9 mouse cellular contexts compared by ENCODE assay signal in genomic region chr6:100608429-100608828, GRCm38 (mm10).
A peak's percentile ranks its signal among the peaks of the same experiment; 100 is the strongest.
DNase-seq lines count a peak whose midpoint lies in the region; ATAC-seq lines count a peak whose summit lies in the region.
"Had no signal": no experiment of that assay in that cellular context is flagged by ENCODE, and none has a peak within 500 bp of the region (broad histone marks: within the 10 kb centered on the region; RNA-seq: fewer than 3 reads in every experiment).

No protein-coding gene starts in this region.

- H3K4me2 ChIP-seq in forebrain, embryonic 14.5 days (ENCODE audit: low read length) = no peak overlapping the region
- no peak overlapping the region for H3K4me2 ChIP-seq in forebrain, embryonic 16.5 days (ENCODE audit: low read length)
- no peak overlapping the region for H3K4me2 ChIP-seq in forebrain, embryonic 15.5 days (replicated peaks)
- H3K4me2 ChIP-seq: liver, embryonic 15.5 days had no signal

- H3K27me3 ChIP-seq in forebrain, embryonic 14.5 days (replicated peaks; ENCODE audit: control insufficient read depth, insufficient read depth, low read length) = no peaks in the 10 kb centered on the region
- H3K27me3 ChIP-seq in forebrain, embryonic 16.5 days (replicated peaks; ENCODE audit: control insufficient read depth, insufficient read depth, low read length) = no peaks in the 10 kb centered on the region
- H3K27me3 ChIP-seq in forebrain, embryonic 15.5 days = no peaks in the 10 kb centered on the region
- H3K27me3 ChIP-seq: liver, embryonic 15.5 days had no signal

- H3K4me1 ChIP-seq in forebrain, embryonic 14.5 days (ENCODE audit: control insufficient read depth, insufficient read depth, low read length) = peaks cover 1% of the 10 kb centered on the region; the same call in 1 of the 2 replicates
- peaks cover under 1% of the 10 kb centered on the region for H3K4me1 ChIP-seq in forebrain, embryonic 16.5 days (replicated peaks; ENCODE audit: control insufficient read depth, insufficient read depth, low read length)
- H3K4me1 ChIP-seq in forebrain, embryonic 15.5 days = peaks cover 2% of the 10 kb centered on the region
- H3K4me1 ChIP-seq: liver, embryonic 15.5 days had no signal

- peak; percentile 25 for DNase-seq in forebrain, embryonic 14.5 days (ENCODE audit: low spot score)
- peak; percentile 21 for DNase-seq in lung, postnatal 14 days
- no peak for DNase-seq in lung, postnatal 25 days (ENCODE audit: low spot score)
- peak; percentile 39 for DNase-seq in embryo, embryonic 11 days
- DNase-seq in thymus, postnatal 0 days (ENCODE audit: low spot score) = peak; percentile 53
- DNase-seq in ovary, postnatal 14 days (ENCODE audit: low spot score) = no peak

- no peaks in the 10 kb centered on the region for H3K9me3 ChIP-seq in forebrain, embryonic 14.5 days (replicated peaks; ENCODE audit: control insufficient read depth, low read length)
- no peaks in the 10 kb centered on the region for H3K9me3 ChIP-seq in forebrain, embryonic 16.5 days (ENCODE audit: control insufficient read depth, low read length)
- H3K9me3 ChIP-seq in forebrain, embryonic 15.5 days = no peaks in the 10 kb centered on the region
- H3K9me3 ChIP-seq: liver, embryonic 15.5 days had no signal

- no peaks in the 10 kb centered on the region for H3K36me3 ChIP-seq in forebrain, embryonic 14.5 days (ENCODE audit: control insufficient read depth, insufficient read depth, low read length)
- H3K36me3 ChIP-seq in forebrain, embryonic 16.5 days (ENCODE audit: control insufficient read depth, insufficient read depth) = no peaks in the 10 kb centered on the region
- no peaks in the 10 kb centered on the region for H3K36me3 ChIP-seq in forebrain, embryonic 15.5 days

- no peak overlapping the region for H3K4me3 ChIP-seq in forebrain, embryonic 14.5 days (ENCODE audit: low read depth, low read length)
- H3K4me3 ChIP-seq in forebrain, embryonic 16.5 days (replicated peaks; ENCODE audit: low read length) = no peak overlapping the region
- no peak overlapping the region for H3K4me3 ChIP-seq in forebrain, embryonic 15.5 days
- H3K4me3 ChIP-seq: liver, embryonic 15.5 days had no signal

- H3K27ac ChIP-seq in forebrain, embryonic 14.5 days (ENCODE audit: low read depth, low read length) = no peak overlapping the region
- H3K27ac ChIP-seq in forebrain, embryonic 16.5 days (ENCODE audit: low read length) = no peak overlapping the region
- H3K27ac ChIP-seq in forebrain, embryonic 15.5 days (replicated peaks) = no peak overlapping the region
- H3K27ac ChIP-seq: liver, embryonic 15.5 days had no signal

- H3K9ac ChIP-seq in forebrain, embryonic 14.5 days (ENCODE audit: low read length) = no peak overlapping the region
- no peak overlapping the region for H3K9ac ChIP-seq in forebrain, embryonic 16.5 days (replicated peaks; ENCODE audit: low read depth, low read length)
- no peak overlapping the region for H3K9ac ChIP-seq in forebrain, embryonic 15.5 days (replicated peaks)
- H3K9ac ChIP-seq: liver, embryonic 15.5 days had no signal

- ATAC-seq in forebrain, embryonic 14.5 days = no peak
- ATAC-seq in forebrain, embryonic 16.5 days = no peak
- ATAC-seq in forebrain, embryonic 15.5 days (replicated peaks) = no peak

- whole genome bisulfite sequencing in forebrain, embryonic 14.5 days = 98% methylated on average over 3 of the region's 3 CpGs
- 93% methylated on average over 3 of the region's 3 CpGs for WGBS in forebrain, embryonic 16.5 days
- 94% methylated on average over 3 of the region's 3 CpGs for WGBS in forebrain, embryonic 15.5 days

Comparison
In these comparisons a context has a peak if more than half of its experiments do, and no peak if none do; other contexts are left out.
1. DNase-seq: peak in forebrain, embryonic 14.5 days (single experiment), lung, postnatal 14 days (single experiment), embryo, embryonic 11 days (single experiment) and thymus, postnatal 0 days (single experiment); none in lung, postnatal 25 days (single experiment) and ovary, postnatal 14 days (single experiment).